8 mouse cellular contexts compared by ENCODE assay signal in the genomic region with DNA sequence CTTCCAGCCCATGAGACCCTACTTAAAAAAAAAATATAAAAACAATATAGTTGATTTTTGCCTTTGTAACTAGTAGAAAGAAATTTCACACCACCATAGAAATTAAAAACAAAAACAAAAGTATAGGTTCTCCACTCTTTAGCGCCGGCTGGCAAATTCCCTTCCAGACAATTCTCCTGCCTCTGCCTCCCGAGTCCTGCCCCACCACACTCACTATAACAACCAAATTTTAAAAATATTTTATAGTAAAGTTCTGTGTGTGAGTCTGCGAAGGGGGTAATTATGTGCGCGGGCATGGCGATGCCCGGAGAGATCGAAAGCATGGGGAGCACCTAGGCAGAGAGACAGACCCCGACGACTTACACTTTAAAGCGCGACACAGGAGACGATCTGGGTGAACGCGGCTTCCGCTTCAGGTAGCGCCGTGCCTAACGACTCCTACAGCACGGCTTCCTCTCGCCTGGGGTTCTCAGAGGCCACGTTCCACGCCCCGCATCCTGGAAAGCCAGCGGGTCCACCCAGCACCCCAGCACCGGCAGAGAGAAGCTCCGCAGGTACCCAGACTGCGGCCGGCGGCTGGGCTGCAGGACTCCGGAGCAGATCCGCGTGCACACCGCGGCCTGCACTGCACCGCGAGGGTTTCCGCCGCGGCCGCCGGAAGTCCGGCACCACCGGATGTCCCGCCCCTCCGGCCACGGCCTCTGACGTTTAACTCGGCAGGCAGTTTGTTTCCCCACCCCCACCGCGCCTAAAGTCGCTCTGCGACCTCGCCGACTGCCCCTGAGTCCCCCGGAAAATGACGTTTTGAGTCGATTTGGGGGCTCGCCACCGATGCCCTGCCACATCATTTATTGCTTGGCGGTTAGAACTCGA. TPM values are rescaled to one million over a fixed set of nuclear protein-coding genes. Genes with fewer than 3 reads are reported as not detected.
DNase-seq lines count a peak whose midpoint lies in the region; ATAC-seq lines count a peak whose summit lies in the region.

A gene (minus strand): TSS at position 682 of the 873 bp plus-strand sequence.

- H3K4me1 ChIP-seq in embryonic facial prominence, embryonic 11.5 days (ENCODE audit: control insufficient read depth, insufficient read depth, low read length) = no peaks in the 10 kb centered on the region
- peaks cover 9% of the 10 kb centered on the region for H3K4me1 ChIP-seq in limb, embryonic 10.5 days
- H3K4me1 ChIP-seq in midbrain, embryonic 12.5 days = peaks cover 15% of the 10 kb centered on the region

- H3K4me3 ChIP-seq in embryonic facial prominence, embryonic 11.5 days (ENCODE audit: low read depth, low read length) = peak within 1 kb of the TSS; percentile 87
- peak within 1 kb of the TSS; percentile 75 for H3K4me3 ChIP-seq in limb, embryonic 10.5 days
- H3K4me3 ChIP-seq in midbrain, embryonic 12.5 days = peak within 1 kb of the TSS; percentile 94

- H3K27ac ChIP-seq in embryonic facial prominence, embryonic 11.5 days (replicated peaks; ENCODE audit: low read depth, low read length) = peak within 1 kb of the TSS; percentile 79
- H3K27ac ChIP-seq in limb, embryonic 10.5 days = peak within 1 kb of the TSS; percentile 90
- H3K27ac ChIP-seq in midbrain, embryonic 12.5 days (replicated peaks) = peak within 1 kb of the TSS; percentile 86

- no peaks in the 10 kb centered on the region for H3K27me3 ChIP-seq in embryonic facial prominence, embryonic 11.5 days (ENCODE audit: control insufficient read depth, insufficient read depth, low read length)
- no peaks in the 10 kb centered on the region for H3K27me3 ChIP-seq in limb, embryonic 10.5 days (ENCODE audit: low read depth, poor library complexity, severe bottlenecking)
- no peaks in the 10 kb centered on the region for H3K27me3 ChIP-seq in midbrain, embryonic 12.5 days

- H3K36me3 ChIP-seq in embryonic facial prominence, embryonic 11.5 days (replicated peaks; ENCODE audit: control insufficient read depth, insufficient read depth, low read depth, low read length) = no peaks in the 10 kb centered on the region; the same call in 1 of the 2 replicates
- peaks cover 33% of the 10 kb centered on the region for H3K36me3 ChIP-seq in limb, embryonic 10.5 days
- peaks cover 22% of the 10 kb centered on the region for H3K36me3 ChIP-seq in midbrain, embryonic 12.5 days

- peak within 1 kb of the TSS; percentile 96 for H3K9ac ChIP-seq in embryonic facial prominence, embryonic 11.5 days (replicated peaks; ENCODE audit: low read length)
- H3K9ac ChIP-seq in midbrain, embryonic 12.5 days (replicated peaks) = peak within 1 kb of the TSS; percentile 82

- H3K9me3 ChIP-seq in embryonic facial prominence, embryonic 11.5 days (replicated peaks; ENCODE audit: control insufficient read depth, low read length) = no peaks in the 10 kb centered on the region
- no peaks in the 10 kb centered on the region for H3K9me3 ChIP-seq in limb, embryonic 10.5 days (replicated peaks)
- H3K9me3 ChIP-seq in midbrain, embryonic 12.5 days = no peaks in the 10 kb centered on the region

- peak; percentile 94 for DNase-seq in 3134 (ENCODE audit: extremely low read depth, insufficient read length, low spot score)
- peak; percentile 96 for DNase-seq in adrenal gland, postnatal 25 days
- peak; percentile 93 for DNase-seq in embryonic facial prominence, embryonic 11.5 days (ENCODE audit: low spot score)
- DNase-seq in heart, adult 11 months = peak; percentile 99
- DNase-seq in kidney, adult 11 months = peak; percentile 88
- DNase-seq in limb, embryonic 10.5 days (ENCODE audit: low spot score) = peak; percentile 97
- peak; percentile 87 for DNase-seq in skeletal muscle tissue, adult 2 months (ENCODE audit: low read depth, low spot score)

- H3K4me2 ChIP-seq in embryonic facial prominence, embryonic 11.5 days (ENCODE audit: low read depth, low read length) = peak within 1 kb of the TSS; percentile 67
- H3K4me2 ChIP-seq in midbrain, embryonic 12.5 days (replicated peaks) = peak within 1 kb of the TSS; percentile 72

- peak; percentile 99 for ATAC-seq in embryonic facial prominence, embryonic 11.5 days (replicated peaks; ENCODE audit: insufficient number of reproducible peaks, low FRiP score, low TSS enrichment, low read depth)
- peak; percentile 100 for ATAC-seq in midbrain, embryonic 12.5 days (ENCODE audit: low FRiP score, low read depth)

- under 1% methylated on average over 50 of the region's 63 CpGs for WGBS in embryonic facial prominence, embryonic 11.5 days
- WGBS in limb, embryonic 10.5 days = under 1% methylated on average over 63 of the region's 63 CpGs
- under 1% methylated on average over 58 of the region's 63 CpGs for WGBS in midbrain, embryonic 12.5 days

RNA-seq across cellular contexts. Expression of the gene that starts here (rescaled TPM):
- total RNA-seq in adrenal gland, postnatal 25 days (2021) = 18.2 and 19.2 TPM in 2 replicates
- polyA plus RNA-seq in embryonic facial prominence, embryonic 11.5 days (2014; fragmentation: Nextera tagmentation; extraction: Ambion mirVana) = 37.7 and 39.9 TPM in 2 replicates
- polyA plus RNA-seq in limb, embryonic 10.5 days (2016; fragmentation: Nextera tagmentation; extraction: Ambion mirVana) = 35.2 and 35.6 TPM in 2 replicates
- polyA plus RNA-seq in midbrain, embryonic 12.5 days (2016; fragmentation: Nextera tagmentation; extraction: Ambion mirVana) = 24.5 and 26.1 TPM in 2 replicates

Comparison
In these comparisons a context has a peak if more than half of its experiments do, and no peak if none do; other contexts are left out.
1. Peak in every context shown above with its lines: DNase-seq, ATAC-seq, H3K4me3 ChIP-seq and H3K27ac ChIP-seq.